Mouse (Mus musculus): ENCODE measurements around the gene Rasgef1b. TPM values are rescaled to one million over a fixed set of nuclear protein-coding genes. Genes with fewer than 3 reads are reported as not detected.

The Rasgef1b gene
- polyA plus RNA-seq, 1 experiment from 2014 or later = 6.3 TPM

- Histone ChIP-seq H3K9me3 (replicated peaks) (no peaks in the 10 kb centered on the region), H3K9ac (no peak overlapping the region), H3K27ac (no peak overlapping the region), H3K4me2 (no peak overlapping the region), H3K27me3 (replicated peaks) (no peaks in the 10 kb centered on the region), H3K36me3 (no peaks in the 10 kb centered on the region), H3K4me1 (no peaks in the 10 kb centered on the region), H3K4me3 (no peak overlapping the region)
- WGBS (ENCODE audit: insufficient replicate concordance) = 49% methylated on average over 8 of the region's 8 CpGs
- no peak for ATAC-seq
Observed at GRCm38 (mm10) chr5:99266301-99266700, 462.6 kb downstream of the Rasgef1b start.

DNA sequence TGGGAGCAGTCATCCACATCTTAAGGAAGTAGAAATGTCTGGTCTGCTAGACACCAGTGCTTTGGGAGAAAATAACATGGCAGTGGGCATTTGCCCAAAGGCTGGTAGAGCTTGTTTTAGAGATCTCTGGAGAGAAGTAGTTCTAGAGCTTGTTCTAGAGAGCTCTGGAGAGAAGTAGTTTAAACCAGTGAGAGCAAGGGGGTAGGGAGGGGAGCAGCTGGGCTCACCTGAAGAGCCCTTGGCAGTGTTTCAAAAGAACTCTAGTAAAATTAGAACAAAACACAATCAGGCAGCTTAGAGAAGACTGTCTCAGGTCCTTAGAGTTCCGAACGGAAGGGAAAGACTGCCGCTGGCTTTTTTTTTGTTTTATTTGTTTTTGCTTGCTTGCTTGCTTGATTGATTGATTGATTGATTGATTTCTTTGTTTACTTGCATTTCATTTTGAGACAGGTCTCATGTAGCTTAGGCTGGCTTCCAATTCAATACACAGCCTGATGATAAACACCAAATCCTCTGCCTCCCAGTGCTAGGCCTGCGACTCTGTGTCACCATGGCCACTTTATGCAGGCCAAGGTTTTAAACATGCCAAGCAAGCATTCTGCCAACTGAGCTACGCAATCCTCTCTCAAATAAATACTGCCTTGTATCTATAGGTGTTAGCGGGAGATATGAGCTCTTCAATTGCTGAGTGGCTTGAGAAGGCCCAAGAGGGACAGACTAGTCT is 466.5 kb downstream of the Rasgef1b start:
- Histone ChIP-seq H3K27ac (no peak overlapping the region), H3K27me3 (replicated peaks) (no peaks in the 10 kb centered on the region), H3K9me3 (replicated peaks) (no peaks in the 10 kb centered on the region), H3K4me1 (no peaks in the 10 kb centered on the region), H3K9ac (no peak overlapping the region), H3K4me2 (no peak overlapping the region), H3K36me3 (no peaks in the 10 kb centered on the region), H3K4me3 (no peak overlapping the region)
- ATAC-seq = no peak
- WGBS (ENCODE audit: insufficient replicate concordance) = 71% methylated on average over 6 of the region's 6 CpGs

DNA sequence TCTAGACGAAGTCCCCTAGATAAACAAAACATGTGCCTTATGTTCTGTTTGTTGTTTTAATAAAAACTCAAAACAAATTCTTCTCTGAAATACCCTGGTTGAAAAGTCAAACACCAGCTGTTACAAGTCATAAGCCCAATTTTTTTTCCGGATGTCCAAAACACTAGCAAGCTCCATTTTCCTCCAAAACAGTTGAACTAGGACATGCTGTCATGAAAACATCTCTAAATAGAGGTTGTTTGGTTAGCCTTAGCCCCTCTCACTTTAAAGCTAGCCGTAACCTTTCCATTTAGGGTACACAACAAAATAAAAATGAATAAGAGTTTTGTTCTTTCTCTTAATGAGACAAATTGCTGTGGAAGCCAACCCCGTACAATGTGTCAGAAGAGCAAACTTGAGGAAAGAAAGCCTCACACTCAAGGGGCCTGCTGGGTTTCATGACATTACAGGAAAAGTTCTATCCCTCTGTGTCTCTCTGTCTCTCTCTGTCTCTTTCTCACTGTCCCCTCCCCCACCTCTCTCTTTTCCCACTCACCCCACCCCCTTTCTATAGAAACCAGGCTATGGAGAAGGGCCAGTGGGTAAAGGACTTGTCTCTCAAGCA is 467.6 kb downstream of the Rasgef1b start:
- 77% methylated on average over 4 of the region's 4 CpGs for WGBS (ENCODE audit: insufficient replicate concordance)
- H3K9me3 ChIP-seq (replicated peaks) = no peaks in the 10 kb centered on the region
- no peak for ATAC-seq

GRCm38 (mm10) chr5:99258003-99258500 is 470.8 kb downstream of the Rasgef1b start:
- H3K9ac ChIP-seq = no peak overlapping the region
- no peak overlapping the region for H3K4me3 ChIP-seq
- no peaks in the 10 kb centered on the region for H3K27me3 ChIP-seq (replicated peaks)
- WGBS (ENCODE audit: insufficient replicate concordance) = 61% methylated on average over 4 of the region's 4 CpGs
- no peak for ATAC-seq
- H3K27ac ChIP-seq = no peak overlapping the region
- H3K4me1 ChIP-seq = peaks cover 9% of the 10 kb centered on the region; the same call in 1 of the 2 replicates
- no peak overlapping the region for H3K4me2 ChIP-seq
- H3K9me3 ChIP-seq (replicated peaks) = no peaks in the 10 kb centered on the region
- no peaks in the 10 kb centered on the region for H3K36me3 ChIP-seq

More for the DNA sequence above, 467.6 kb downstream of the Rasgef1b start:
- H3K4me1 ChIP-seq = no peaks in the 10 kb centered on the region
- H3K27me3 ChIP-seq (replicated peaks) = no peaks in the 10 kb centered on the region
- H3K27ac ChIP-seq = no peak overlapping the region
- H3K9ac ChIP-seq = no peak overlapping the region
- no peak overlapping the region for H3K4me2 ChIP-seq
- H3K4me3 ChIP-seq = no peak overlapping the region
- H3K36me3 ChIP-seq = no peaks in the 10 kb centered on the region

DNA sequence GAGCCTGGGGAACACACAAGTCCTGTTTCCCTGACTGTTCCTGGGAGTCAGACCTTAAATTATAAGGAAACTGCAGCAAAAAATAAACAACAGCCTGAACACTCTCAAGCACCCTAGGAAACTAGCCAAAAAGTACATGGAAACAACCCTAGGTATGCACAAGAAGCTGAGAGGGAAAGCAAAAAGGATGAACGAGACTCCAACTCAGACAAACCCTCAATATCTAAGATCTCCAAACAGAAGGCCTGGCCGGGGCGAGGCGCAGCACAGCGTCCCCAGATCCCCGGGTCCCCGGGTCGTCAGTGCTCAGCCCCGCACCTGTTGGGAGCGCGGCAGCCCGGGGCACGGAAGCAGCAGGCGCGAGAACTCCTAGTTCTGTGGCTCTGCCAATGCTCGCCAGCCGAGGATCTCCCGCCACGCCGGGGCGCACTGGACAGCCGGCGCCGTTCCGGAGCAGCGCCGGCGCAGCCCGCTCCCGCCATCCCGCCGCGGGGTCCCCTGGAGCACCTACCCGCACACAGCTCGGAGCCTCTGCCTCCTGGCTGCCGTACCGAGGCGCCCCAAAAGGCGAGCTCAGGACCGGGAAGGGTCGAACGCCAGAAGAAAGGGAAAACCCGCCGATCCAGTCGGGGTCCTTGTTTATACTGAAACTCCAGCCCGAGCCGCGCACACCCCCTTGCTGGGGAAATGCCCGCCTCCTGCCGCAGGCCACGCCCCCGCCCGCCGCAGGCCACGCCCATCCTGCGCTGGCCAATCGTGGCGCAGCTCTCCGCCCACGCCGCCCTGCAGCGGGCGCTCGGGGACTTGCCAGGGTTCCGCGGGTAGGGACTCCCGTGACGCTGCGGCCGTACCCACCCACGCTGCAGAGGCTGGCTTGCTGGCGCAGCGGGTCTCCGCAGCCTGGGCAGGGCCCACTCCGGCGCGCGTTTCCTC is 476.4 kb downstream of the Rasgef1b start:
- Histone ChIP-seq H3K27me3 (replicated peaks) (0 out of 2 replicates have a peak, but pooled peaks cover 6% of the 10 kb centered on the region), H3K27ac (peak overlapping the region; percentile 56; the same call in 1 of the 2 replicates), H3K4me3 (peak overlapping the region; percentile 80), H3K36me3 (no peaks in the 10 kb centered on the region), H3K4me2 (peak overlapping the region; percentile 92), H3K9ac (peak overlapping the region; percentile 74), H3K9me3 (replicated peaks) (no peaks in the 10 kb centered on the region), H3K4me1 (peaks cover 38% of the 10 kb centered on the region)
- under 1% methylated on average over 70 of the region's 78 CpGs for WGBS (ENCODE audit: insufficient replicate concordance)
- ATAC-seq = peak; percentile 95

DNA sequence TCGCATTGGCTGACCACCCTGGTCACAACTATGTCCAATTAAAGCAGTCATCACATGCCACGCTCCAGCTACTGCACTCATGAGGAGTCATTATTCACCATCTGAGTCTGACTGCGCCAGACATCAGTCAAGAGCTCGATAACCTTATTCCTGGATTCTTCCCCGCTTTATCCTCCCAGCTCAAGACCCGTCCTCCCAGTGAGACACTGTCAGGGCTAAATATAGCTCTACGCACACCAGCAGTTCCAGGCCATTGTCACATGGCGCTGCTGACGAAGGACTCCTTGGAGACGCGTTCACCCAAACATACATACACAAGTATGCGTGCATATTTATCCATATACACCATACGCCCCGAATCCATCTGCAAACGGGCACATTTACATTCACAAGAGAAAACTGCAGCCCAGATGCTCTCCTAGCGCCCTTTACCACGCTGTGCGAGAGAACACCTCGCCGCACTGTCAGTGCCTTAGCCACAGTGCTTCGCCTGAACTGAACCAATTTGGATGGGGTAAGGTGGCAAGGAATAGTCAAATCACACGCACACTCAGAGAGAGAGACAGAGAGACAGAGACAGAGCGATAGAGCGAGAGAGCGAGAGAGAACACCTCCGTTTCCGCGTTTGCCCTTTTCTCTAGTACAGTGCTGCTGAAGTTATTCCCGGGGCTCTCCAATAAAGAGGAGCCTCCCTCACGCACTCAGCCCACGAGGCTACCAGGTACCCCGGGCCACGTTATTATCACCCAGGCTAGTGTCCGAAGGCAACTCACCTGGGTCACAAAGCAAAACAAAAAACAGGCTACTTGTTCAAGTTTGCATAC is 477.3 kb downstream of the Rasgef1b start:
- Histone ChIP-seq H3K9me3 (replicated peaks) (no peaks in the 10 kb centered on the region), H3K27me3 (replicated peaks) (0 out of 2 replicates have a peak, but pooled peaks cover 6% of the 10 kb centered on the region), H3K4me3 (peak overlapping the region; percentile 80), H3K4me1 (peaks cover 38% of the 10 kb centered on the region), H3K27ac (peak overlapping the region; percentile 56; the same call in 1 of the 2 replicates), H3K36me3 (no peaks in the 10 kb centered on the region), H3K4me2 (peak overlapping the region; percentile 92), H3K9ac (peak overlapping the region; percentile 74)
- 3% methylated on average over 34 of the region's 34 CpGs for WGBS (ENCODE audit: insufficient replicate concordance)
- no peak for ATAC-seq

DNA sequence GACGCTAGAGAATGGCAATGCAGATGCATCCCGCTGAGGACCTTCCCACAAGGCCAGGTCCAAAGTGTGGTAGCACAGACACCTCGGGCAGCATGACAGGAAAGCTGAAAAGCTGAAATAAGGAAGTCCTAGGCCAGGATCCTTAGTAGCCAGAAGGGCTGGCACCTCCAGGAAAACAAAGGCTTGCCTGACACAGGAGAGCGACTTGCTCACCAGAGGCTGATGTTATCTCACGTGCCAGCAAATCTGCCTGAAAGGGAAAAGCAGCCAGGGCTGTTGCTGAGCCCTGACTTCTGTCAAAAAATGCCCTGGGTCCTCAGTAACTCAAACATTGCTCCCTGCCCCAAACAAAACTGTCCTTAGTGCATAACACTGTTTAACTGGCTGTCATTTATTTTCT is 478.0 kb downstream of the Rasgef1b start:
- WGBS (ENCODE audit: insufficient replicate concordance) = 5% methylated on average over 5 of the region's 5 CpGs
- H3K27me3 ChIP-seq (replicated peaks) = 0 out of 2 replicates have a peak, but pooled peaks cover 6% of the 10 kb centered on the region
- H3K36me3 ChIP-seq = no peaks in the 10 kb centered on the region
- H3K27ac ChIP-seq = no peak overlapping the region
- H3K4me2 ChIP-seq = peak overlapping the region; percentile 92
- H3K9me3 ChIP-seq (replicated peaks) = no peaks in the 10 kb centered on the region
- H3K9ac ChIP-seq = no peak overlapping the region
- H3K4me1 ChIP-seq = peaks cover 42% of the 10 kb centered on the region
- H3K4me3 ChIP-seq = peak overlapping the region; percentile 80
- no peak for ATAC-seq

DNA sequence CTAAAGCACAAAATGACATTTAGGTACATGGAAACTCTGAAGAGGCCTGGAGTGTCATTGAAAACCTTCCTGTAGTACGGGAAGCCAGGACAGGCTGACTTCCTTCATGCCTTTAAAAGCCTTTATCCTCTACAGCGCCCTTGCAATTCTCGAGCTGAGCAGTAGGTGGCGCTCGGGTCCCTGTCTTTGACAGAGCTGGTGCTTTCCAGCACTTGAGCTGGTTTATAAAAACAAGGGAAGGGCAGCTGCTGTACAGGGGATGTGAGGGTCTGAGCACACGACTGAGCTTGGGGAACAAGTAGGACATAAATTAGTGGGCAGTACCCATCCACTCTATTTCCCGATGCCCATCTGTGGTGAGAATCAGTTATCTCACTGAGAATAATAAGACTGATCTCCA is 480.4 kb downstream of the Rasgef1b start:
- WGBS (ENCODE audit: insufficient replicate concordance) = 1% methylated on average over 7 of the region's 7 CpGs
- no peak for ATAC-seq
- H3K9me3 ChIP-seq (replicated peaks) = no peaks in the 10 kb centered on the region

GRCm38 (mm10) chr5:99247915-99248314 is 480.9 kb downstream of the Rasgef1b start:
- Histone ChIP-seq H3K4me2 (no peak overlapping the region), H3K27ac (no peak overlapping the region), H3K9ac (no peak overlapping the region), H3K4me1 (peaks cover 33% of the 10 kb centered on the region), H3K27me3 (replicated peaks) (0 out of 2 replicates have a peak, but pooled peaks cover 6% of the 10 kb centered on the region), H3K4me3 (no peak overlapping the region), H3K36me3 (no peaks in the 10 kb centered on the region; the same call in 1 of the 2 replicates), H3K9me3 (replicated peaks) (no peaks in the 10 kb centered on the region)
- no peak for ATAC-seq
- 84% methylated on average over 6 of the region's 6 CpGs for WGBS (ENCODE audit: insufficient replicate concordance)

More for the DNA sequence above, 480.4 kb downstream of the Rasgef1b start:
- no peak overlapping the region for H3K9ac ChIP-seq
- H3K4me3 ChIP-seq = no peak overlapping the region
- no peaks in the 10 kb centered on the region for H3K36me3 ChIP-seq
- 0 out of 2 replicates have a peak, but pooled peaks cover 6% of the 10 kb centered on the region for H3K27me3 ChIP-seq (replicated peaks)
- no peak overlapping the region for H3K4me2 ChIP-seq
- H3K4me1 ChIP-seq = peaks cover 37% of the 10 kb centered on the region
- H3K27ac ChIP-seq = no peak overlapping the region

DNA sequence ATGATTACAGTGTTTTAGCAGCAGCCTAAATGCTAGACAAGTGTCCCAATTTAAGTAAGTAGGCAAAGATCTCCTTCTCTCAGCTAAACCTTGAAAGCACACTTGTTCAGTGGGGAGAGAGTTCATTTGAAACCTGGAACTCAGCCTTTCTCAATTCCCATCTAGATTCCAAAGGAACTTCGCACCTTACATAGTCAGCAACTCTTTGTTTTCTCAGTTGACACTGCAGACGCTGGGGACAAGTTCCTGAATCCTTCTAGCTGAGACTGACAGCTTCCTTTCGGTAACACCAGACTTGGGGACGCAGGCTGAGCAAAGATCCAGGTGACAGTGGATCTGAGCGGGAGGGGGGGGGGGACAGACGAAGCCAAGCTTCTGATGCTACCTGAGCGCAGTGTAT is 481.4 kb downstream of the Rasgef1b start:
- no peak overlapping the region for H3K9ac ChIP-seq
- H3K27ac ChIP-seq = no peak overlapping the region
- peaks cover 1% of the 10 kb centered on the region; the same call in 1 of the 2 replicates for H3K36me3 ChIP-seq
- no peak overlapping the region for H3K4me2 ChIP-seq
- 68% methylated on average over 7 of the region's 7 CpGs for WGBS (ENCODE audit: insufficient replicate concordance)
- H3K27me3 ChIP-seq (replicated peaks) = 0 out of 2 replicates have a peak, but pooled peaks cover 6% of the 10 kb centered on the region
- no peak overlapping the region for H3K4me3 ChIP-seq
- no peaks in the 10 kb centered on the region for H3K9me3 ChIP-seq (replicated peaks)
- ATAC-seq = no peak
- H3K4me1 ChIP-seq = peaks cover 33% of the 10 kb centered on the region

DNA sequence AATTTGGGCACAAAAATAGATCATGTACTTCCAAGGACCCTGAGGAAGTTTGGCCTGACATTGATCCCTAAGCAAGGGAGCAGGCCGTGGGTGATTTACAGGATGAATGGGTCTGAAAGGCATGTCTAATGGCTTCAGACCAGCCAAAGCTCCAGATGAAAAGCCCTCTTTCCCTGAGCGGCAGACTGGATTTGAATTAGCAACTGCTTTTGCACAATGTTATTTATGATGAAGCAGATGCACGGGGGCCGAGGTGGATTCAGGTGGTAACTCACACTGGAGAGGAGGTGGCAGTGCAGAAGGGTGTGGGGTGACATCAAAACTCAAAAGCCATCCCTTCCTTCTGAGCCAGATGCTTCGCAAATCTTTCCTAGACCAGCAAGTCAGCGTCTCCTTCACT is 481.9 kb downstream of the Rasgef1b start:
- ATAC-seq = no peak
- H3K27me3 ChIP-seq (replicated peaks) = 0 out of 2 replicates have a peak, but pooled peaks cover 6% of the 10 kb centered on the region
- 71% methylated on average over 6 of the region's 6 CpGs for WGBS (ENCODE audit: insufficient replicate concordance)
- no peak overlapping the region for H3K27ac ChIP-seq
- H3K4me2 ChIP-seq = no peak overlapping the region
- no peak overlapping the region for H3K4me3 ChIP-seq
- peaks cover 29% of the 10 kb centered on the region for H3K4me1 ChIP-seq
- peaks cover 2% of the 10 kb centered on the region; the same call in 1 of the 2 replicates for H3K36me3 ChIP-seq
- H3K9me3 ChIP-seq (replicated peaks) = no peaks in the 10 kb centered on the region
- no peak overlapping the region for H3K9ac ChIP-seq
